Mouse (Mus musculus) lung, adult 2 months (tissue): ENCODE results near the gene Sh3gl2. TPM values are rescaled to one million over a fixed set of nuclear protein-coding genes. Genes with fewer than 3 reads are reported as not detected.

Experiments used
- DNase-seq: peaks from one replicate; pipeline ENCODE4 v3.0.0; 2022
- H3K4me1 ChIP-seq: fragments of 200-500 bp; 2 replicates; pipeline ENCODE4 v1.6.1; 2011; ENCODE audit warnings: low read length; ENCODE audit not compliant: control insufficient read depth, insufficient read depth
- H3K4me3 ChIP-seq: fragments of 200-500 bp; replicated peaks from 2 replicates; pipeline ENCODE3; 2011; ENCODE audit warnings: low read depth, mild to moderate bottlenecking, control low read depth, low read length; ENCODE audit errors: extremely low read depth
- CTCF ChIP-seq: fragments of 200-500 bp; IDR thresholded peaks from 2 replicates; pipeline ENCODE4 v1.5.1; 2011; ENCODE audit warnings: mild to moderate bottlenecking, low read length, control low read depth; ENCODE audit not compliant: insufficient read depth
- POLR2A ChIP-seq: fragments of 200-500 bp; IDR thresholded peaks from 2 replicates; pipeline ENCODE4 v1.6.1; 2011; ENCODE audit warnings: low read depth, mild to moderate bottlenecking, control low read depth, low read length, borderline replicate concordance; ENCODE audit errors: extremely low read depth
- WGBS: fragments of 180-500 bp; shearing (Covaris S2); methylation state at CpG from one replicate; pipeline ENCODE4 v1.1.7; 2018; 5-methylcytosine and 5-hydroxymethylcytosine counted together
- polyA plus RNA-seq: library from polyadenylated mRNA; depleted of rRNA; stranded (reverse); fragments of >200 nt; gene quantifications from 2 replicates; pipeline ENCODE4 v1.2.3, GENCODE M21; 2012

The Sh3gl2 gene
- polyA plus RNA-seq, 1 experiment: 2.9 TPM

DNA sequence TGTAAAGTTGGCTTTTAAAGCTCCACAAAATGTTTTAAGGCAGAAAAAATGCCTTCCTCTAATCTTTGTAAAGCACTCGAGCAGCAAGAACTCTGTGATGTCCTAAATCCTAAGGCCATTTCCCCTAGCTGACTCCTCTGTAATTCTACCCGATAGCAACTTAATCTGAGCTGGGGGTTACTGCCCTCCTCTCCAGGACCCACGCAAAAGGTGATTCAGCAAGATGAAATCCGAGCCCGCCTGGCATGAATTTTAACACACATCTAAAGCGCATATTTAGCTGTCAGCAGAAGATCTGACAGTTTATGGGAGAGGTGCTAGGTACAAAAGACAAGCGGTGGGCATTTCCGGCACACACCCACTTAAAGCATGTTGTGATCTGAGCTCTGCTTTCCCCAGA lies 229.8 kb downstream of the Sh3gl2 start:
- 39% methylated on average over 8 of the region's 8 CpGs for WGBS
- no peak for DNase-seq
- no peak for TF ChIP-seq CTCF
- no peak for TF ChIP-seq POLR2A
- H3K4me3 ChIP-seq: no peak overlapping the region
- no peaks in the 10 kb centered on the region for H3K4me1 ChIP-seq

- DNase-seq: no peak
- WGBS: 55% methylated on average over 3 of the region's 3 CpGs
- no peaks in the 10 kb centered on the region for H3K4me1 ChIP-seq
- no peak for TF ChIP-seq CTCF
- no peak for TF ChIP-seq POLR2A
- H3K4me3 ChIP-seq: no peak overlapping the region
Observed at GRCm38 (mm10) chr4:85438813-85439212, 233.9 kb downstream of the Sh3gl2 start.

- 91% methylated on average over 6 of the region's 6 CpGs for WGBS
- no peak for DNase-seq
- H3K4me1 ChIP-seq: no peaks in the 10 kb centered on the region
- no peak for TF ChIP-seq CTCF
- H3K4me3 ChIP-seq: no peak overlapping the region
Observed at GRCm38 (mm10) chr4:85483586-85483985, 278.7 kb downstream of the Sh3gl2 start.

- no peak for TF ChIP-seq CTCF
- TF ChIP-seq POLR2A: no peak
- H3K4me3 ChIP-seq: no peak overlapping the region
- DNase-seq: no peak
- no peaks in the 10 kb centered on the region for H3K4me1 ChIP-seq
- 76% methylated on average over 10 of the region's 10 CpGs for WGBS
Observed at GRCm38 (mm10) chr4:85486316-85486946, 281.5 kb downstream of the Sh3gl2 start.

GRCm38 (mm10) chr4:85505718-85506117 lies 300.8 kb downstream of the Sh3gl2 start:
- 51% methylated on average over 3 of the region's 3 CpGs for WGBS

DNA sequence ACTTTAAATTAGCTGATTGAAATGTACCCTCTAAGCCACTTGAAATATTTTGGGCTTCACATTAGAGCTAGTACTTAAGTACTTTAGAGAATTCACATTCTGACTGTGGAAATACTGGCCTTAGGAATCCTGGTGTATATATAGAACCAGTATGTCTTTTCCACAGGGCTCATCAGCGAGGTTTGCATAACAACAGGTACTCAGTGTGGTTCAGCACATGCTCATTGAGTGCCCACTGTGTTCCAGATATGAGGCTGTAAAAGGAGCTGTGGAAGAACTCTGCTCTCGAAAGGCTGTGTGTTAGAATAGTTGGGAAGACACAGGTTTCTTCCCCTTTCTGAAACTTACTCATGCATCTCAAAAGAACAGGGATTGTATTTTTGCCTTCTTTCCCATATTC lies 302.1 kb downstream of the Sh3gl2 start:
- Histone ChIP-seq H3K4me1 (no peaks in the 10 kb centered on the region), H3K4me3 (no peak overlapping the region)
- 63% methylated on average over 2 of the region's 2 CpGs for WGBS
- DNase-seq: no peak
- TF ChIP-seq POLR2A (no peak), CTCF (no peak)

More at GRCm38 (mm10) chr4:85505718-85506117, 300.8 kb downstream of the Sh3gl2 start:
- H3K4me1 ChIP-seq: no peaks in the 10 kb centered on the region
- TF ChIP-seq POLR2A (no peak), CTCF (no peak)
- DNase-seq: no peak
- H3K4me3 ChIP-seq: no peak overlapping the region

- Histone ChIP-seq H3K4me3 (no peak overlapping the region), H3K4me1 (no peaks in the 10 kb centered on the region)
- WGBS: 55% methylated on average over 5 of the region's 5 CpGs
- no peak for DNase-seq
- TF ChIP-seq CTCF (no peak), POLR2A (no peak)
Observed at GRCm38 (mm10) chr4:85507491-85507890, 302.6 kb downstream of the Sh3gl2 start.

DNA sequence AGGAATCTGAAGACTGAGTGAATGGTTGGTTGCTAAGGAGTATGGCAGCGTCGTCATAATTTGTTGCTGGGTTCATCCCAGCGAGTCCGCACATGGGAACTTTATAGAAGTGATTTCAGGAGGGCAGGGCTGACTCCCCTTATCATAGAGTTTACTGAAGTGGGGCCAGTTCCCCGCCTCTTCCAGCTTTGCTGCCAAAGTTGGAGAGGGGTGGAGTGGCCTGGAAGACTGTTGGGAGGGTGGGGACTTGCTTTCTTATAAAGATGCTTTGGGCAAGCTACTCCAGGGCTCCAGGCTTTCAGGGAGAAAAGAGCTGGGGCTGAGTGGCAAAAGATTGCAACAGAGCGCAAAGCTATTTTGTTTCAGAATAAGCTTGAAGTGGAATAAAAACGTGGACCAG lies 308.4 kb downstream of the Sh3gl2 start:
- TF ChIP-seq POLR2A: no peak
- TF ChIP-seq CTCF: no peak
- Histone ChIP-seq H3K4me3 (peak overlapping the region; percentile 15), H3K4me1 (no peaks in the 10 kb centered on the region)
- WGBS: 28% methylated on average over 7 of the region's 7 CpGs
- peak; percentile 77 for DNase-seq

DNA sequence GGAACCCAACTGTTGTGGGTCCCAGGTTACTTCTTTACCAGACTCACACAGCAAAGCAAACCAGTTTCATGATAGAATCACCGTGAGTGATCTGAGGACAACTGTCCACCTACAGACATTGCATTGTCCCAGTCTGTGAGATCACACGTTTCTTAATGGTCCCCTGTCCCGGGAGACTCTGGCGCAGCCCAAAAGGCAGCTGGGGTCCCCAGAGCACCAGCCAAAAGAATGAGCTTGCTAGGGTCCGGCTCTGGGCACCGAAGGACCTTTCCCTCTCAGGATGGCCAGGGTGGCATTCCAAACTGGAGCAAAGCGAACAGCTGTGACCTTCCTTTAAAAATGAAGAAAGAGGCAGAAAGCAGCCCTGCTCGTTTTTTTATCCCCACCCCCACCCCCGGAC lies 308.9 kb downstream of the Sh3gl2 start, which contains the start of gene Adamtsl1:
Gene Adamtsl1, plus strand, starts transcription at position 381 of the 400 bp plus-strand sequence.
- peak within 1 kb of the TSS; percentile 45 for H3K4me3 ChIP-seq
- WGBS: 3% methylated on average over 9 of the region's 9 CpGs
- TF ChIP-seq CTCF (no peak), POLR2A (no peak)
- DNase-seq: peak; percentile 24
- H3K4me1 ChIP-seq: no peaks in the 10 kb centered on the region

GRCm38 (mm10) chr4:85514205-85514681 lies 309.3 kb downstream of the Sh3gl2 start:
- TF ChIP-seq CTCF (no peak), POLR2A (no peak)
- peak overlapping the region; percentile 45 for H3K4me3 ChIP-seq
- DNase-seq: peak; percentile 33
- WGBS: 3% methylated on average over 33 of the region's 33 CpGs
- H3K4me1 ChIP-seq: no peaks in the 10 kb centered on the region

DNA sequence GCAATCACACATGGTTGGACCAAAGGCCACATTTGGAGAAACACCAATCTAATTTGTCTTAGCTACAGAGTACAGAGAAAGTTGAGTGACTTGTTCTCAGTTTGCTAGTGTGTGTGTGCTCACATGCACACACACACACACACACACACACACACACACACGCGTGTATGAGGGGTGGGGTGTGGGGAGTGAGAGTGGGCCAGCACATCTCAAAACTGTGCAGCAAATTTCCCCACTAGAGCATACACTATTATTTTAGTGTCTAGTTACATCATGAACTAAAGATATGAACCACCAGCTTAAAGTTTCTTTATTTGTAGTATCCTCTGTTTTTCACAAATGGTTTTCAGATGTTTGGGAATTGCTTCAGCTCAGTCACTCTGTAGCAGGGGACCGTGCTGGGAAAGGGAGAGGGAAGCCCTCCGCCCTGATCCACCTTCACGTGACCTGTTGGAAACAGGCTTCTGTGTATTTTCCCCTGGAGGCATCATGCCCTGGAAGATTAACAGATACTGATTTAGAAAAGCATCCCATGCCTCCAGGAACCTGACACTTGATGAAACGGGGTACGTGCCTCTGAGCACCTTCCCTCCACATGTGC lies 322.1 kb downstream of the Sh3gl2 start:
- no peak for TF ChIP-seq POLR2A
- no peak for TF ChIP-seq CTCF
- Histone ChIP-seq H3K4me1 (no peaks in the 10 kb centered on the region), H3K4me3 (no peak overlapping the region)
- DNase-seq: no peak
- 91% methylated on average over 7 of the region's 7 CpGs for WGBS
